Mouse (Mus musculus) neural tube, embryonic 13.5 days (tissue): ENCODE results near the gene Cacnb4. TPM values are rescaled to one million over a fixed set of nuclear protein-coding genes. Genes with fewer than 3 reads are reported as not detected.

ENCODE experiments used
- ATAC-seq: fragments of 200-750 bp; cut with Nextera tagmentation; 2 replicates; pipeline ENCODE4 v1.8.0; 2017; ENCODE audit warnings: low read depth, mild to moderate bottlenecking, moderate TSS enrichment, moderate library complexity
- H3K27ac ChIP-seq: fragments of 300-500 bp; sonication (generic); replicated peaks from 2 replicates; pipeline ENCODE4 v1.5.1; 2015; ENCODE audit warnings: moderate library complexity, mild to moderate bottlenecking, inconsistent platforms
- H3K27me3 ChIP-seq: fragments of 300-500 bp; sonication (generic); 2 replicates; pipeline ENCODE4 v1.6.1; 2015; ENCODE audit warnings: mild to moderate bottlenecking, inconsistent platforms
- H3K36me3 ChIP-seq: fragments of 300-500 bp; sonication (generic); 2 replicates; pipeline ENCODE4 v1.6.1; 2015; ENCODE audit warnings: mild to moderate bottlenecking, inconsistent platforms
- H3K4me1 ChIP-seq: fragments of 300-500 bp; sonication (generic); replicated peaks from 2 replicates; pipeline ENCODE4 v1.6.1; 2015; ENCODE audit warnings: inconsistent platforms
- H3K4me2 ChIP-seq: fragments of 300-500 bp; sonication (generic); 2 replicates; pipeline ENCODE4 v1.6.1; 2015; ENCODE audit warnings: inconsistent platforms, mild to moderate bottlenecking, moderate library complexity
- H3K4me3 ChIP-seq: fragments of 300-500 bp; sonication (generic); 2 replicates; pipeline ENCODE4 v1.5.1; 2015; ENCODE audit warnings: mild to moderate bottlenecking, inconsistent platforms
- H3K9ac ChIP-seq: fragments of 300-500 bp; sonication (generic); 2 replicates; pipeline ENCODE4 v1.6.1; 2015; ENCODE audit warnings: moderate library complexity, mild to moderate bottlenecking, inconsistent platforms
- H3K9me3 ChIP-seq: fragments of 300-500 bp; sonication (generic); 2 replicates; pipeline ENCODE4 v1.6.1; 2016; ENCODE audit warnings: inconsistent platforms
- WGBS: fragments of 180-500 bp; shearing (Covaris S2); methylation state at CpG from one replicate; pipeline ENCODE4 v1.1.7; 2015; 5-methylcytosine and 5-hydroxymethylcytosine counted together
- polyA plus RNA-seq: library from polyadenylated mRNA; unstranded; fragments of >200 nt; fragmentation: Nextera tagmentation; extraction: Ambion mirVana; gene quantifications from 2 replicates; pipeline ENCODE4 v1.2.1, GENCODE M21; 2015

The Cacnb4 gene
- polyA plus RNA-seq, 1 experiment from 2014 or later: 12.7 TPM

DNA sequence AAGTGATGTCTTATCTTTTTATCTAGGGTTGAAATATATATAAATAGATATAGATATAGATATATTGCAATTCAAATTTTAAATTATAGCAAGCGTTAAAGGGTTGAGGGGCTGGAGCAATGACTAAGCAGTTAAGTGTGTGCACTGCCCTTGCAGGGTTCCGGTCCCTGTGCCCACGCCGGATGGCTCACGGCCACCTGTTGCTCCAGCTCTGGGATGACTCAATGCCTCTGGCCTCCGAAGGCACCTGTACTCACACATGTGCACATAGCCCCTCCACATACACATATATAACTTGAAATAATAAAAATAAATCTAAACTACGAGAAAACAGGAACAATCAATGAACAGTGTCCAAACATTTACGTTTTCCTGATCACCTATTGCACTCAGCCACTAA is 82.8 kb downstream of the Cacnb4 start:
- WGBS: 94% methylated on average over 8 of the region's 8 CpGs
- ATAC-seq: no peak
- no peak overlapping the region for H3K9ac ChIP-seq
- H3K36me3 ChIP-seq: no peaks in the 10 kb centered on the region
- no peak overlapping the region for H3K4me3 ChIP-seq
- no peak overlapping the region for H3K27ac ChIP-seq
- no peaks in the 10 kb centered on the region for H3K27me3 ChIP-seq
- no peak overlapping the region for H3K4me2 ChIP-seq
- no peaks in the 10 kb centered on the region for H3K9me3 ChIP-seq
- H3K4me1 ChIP-seq: peaks cover 21% of the 10 kb centered on the region

DNA sequence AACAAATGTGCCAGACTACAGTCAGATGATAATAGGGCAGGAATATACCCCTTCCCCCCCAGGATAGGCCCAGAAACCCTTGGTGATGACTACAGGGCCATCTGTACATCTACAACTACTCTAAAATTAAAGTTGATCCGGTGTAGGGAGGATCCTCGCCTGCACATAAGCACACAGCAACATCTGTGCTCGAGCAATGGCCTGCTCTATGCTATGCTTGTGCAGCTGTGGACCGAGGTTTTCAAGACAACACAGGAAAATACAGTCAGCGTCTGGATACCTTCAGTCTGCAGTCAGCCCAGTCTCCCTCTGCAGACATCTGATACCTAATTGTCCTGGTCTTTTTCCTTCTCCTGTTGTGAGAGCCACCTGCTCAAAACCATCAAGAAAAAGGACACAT is 83.4 kb downstream of the Cacnb4 start:
- peaks cover 21% of the 10 kb centered on the region for H3K4me1 ChIP-seq
- ATAC-seq: no peak
- no peak overlapping the region for H3K9ac ChIP-seq
- no peaks in the 10 kb centered on the region for H3K36me3 ChIP-seq
- H3K27me3 ChIP-seq: no peaks in the 10 kb centered on the region
- H3K27ac ChIP-seq: no peak overlapping the region
- H3K4me3 ChIP-seq: no peak overlapping the region
- WGBS: 72% methylated on average over 5 of the region's 5 CpGs
- H3K9me3 ChIP-seq: no peaks in the 10 kb centered on the region
- H3K4me2 ChIP-seq: no peak overlapping the region

DNA sequence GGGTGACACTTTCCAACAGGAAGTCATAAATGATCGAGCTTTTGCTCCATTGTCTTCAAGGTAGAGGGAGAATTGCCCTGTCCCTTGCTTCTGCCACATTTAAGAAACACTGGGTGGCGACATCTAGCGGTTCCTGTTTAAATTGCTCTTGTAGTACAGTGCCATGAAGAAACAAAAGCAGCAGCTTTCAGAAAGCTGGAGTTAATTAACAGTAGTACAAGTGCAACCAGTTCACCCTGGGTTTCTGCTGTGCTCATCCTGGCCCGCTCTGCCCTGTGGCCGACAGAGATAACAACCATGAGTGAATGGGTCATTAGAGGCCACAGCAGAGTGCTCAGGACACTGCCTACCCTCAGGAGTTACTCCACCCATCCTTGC is 85.7 kb downstream of the Cacnb4 start:
- 0% methylated on average over 5 of the region's 5 CpGs for WGBS
- H3K27ac ChIP-seq: peak overlapping the region; percentile 74
- no peaks in the 10 kb centered on the region for H3K9me3 ChIP-seq
- peak; percentile 80 for ATAC-seq
- no peaks in the 10 kb centered on the region for H3K36me3 ChIP-seq
- H3K9ac ChIP-seq: peak overlapping the region; percentile 57
- H3K4me1 ChIP-seq: peaks cover 21% of the 10 kb centered on the region
- H3K4me3 ChIP-seq: no peak overlapping the region
- H3K27me3 ChIP-seq: no peaks in the 10 kb centered on the region
- peak overlapping the region; percentile 31 for H3K4me2 ChIP-seq

DNA sequence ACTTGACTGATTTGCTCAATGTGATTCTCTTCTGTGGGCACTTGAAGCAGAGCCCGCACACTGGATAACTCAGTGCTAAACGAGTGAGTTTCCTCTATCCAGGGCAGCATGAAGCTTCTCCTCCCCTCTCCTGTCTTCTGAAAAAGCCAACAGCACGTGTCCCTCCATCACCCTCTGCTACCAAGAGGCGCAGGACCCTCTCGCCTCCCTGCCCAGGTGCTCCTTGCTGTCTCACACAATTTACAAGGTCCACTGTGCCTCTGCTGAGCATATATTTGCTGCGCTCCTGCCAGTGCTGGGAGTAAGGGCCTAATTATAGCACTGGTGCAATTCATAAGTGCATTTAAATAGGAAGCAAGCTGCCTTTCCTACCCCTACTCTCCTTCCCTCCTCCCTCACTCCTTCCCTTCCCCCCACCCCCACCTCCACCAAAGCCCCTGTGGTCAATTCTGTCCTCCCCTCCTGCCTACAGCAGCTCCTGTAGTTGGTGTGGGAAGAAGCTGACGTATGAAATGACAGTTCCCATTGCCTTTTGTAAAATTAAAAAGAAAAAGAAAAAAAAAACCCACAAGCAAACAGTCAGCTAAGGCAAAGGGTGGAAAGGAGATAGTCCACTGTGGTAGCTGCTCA is 86.2 kb downstream of the Cacnb4 start:
- peak; percentile 63 for ATAC-seq
- Histone ChIP-seq H3K4me2 (peak overlapping the region; percentile 31), H3K36me3 (no peaks in the 10 kb centered on the region), H3K27me3 (no peaks in the 10 kb centered on the region), H3K4me3 (no peak overlapping the region), H3K9me3 (no peaks in the 10 kb centered on the region), H3K27ac (peak overlapping the region; percentile 74), H3K9ac (peak overlapping the region; percentile 57), H3K4me1 (peaks cover 21% of the 10 kb centered on the region)
- 53% methylated on average over 7 of the region's 7 CpGs for WGBS

DNA sequence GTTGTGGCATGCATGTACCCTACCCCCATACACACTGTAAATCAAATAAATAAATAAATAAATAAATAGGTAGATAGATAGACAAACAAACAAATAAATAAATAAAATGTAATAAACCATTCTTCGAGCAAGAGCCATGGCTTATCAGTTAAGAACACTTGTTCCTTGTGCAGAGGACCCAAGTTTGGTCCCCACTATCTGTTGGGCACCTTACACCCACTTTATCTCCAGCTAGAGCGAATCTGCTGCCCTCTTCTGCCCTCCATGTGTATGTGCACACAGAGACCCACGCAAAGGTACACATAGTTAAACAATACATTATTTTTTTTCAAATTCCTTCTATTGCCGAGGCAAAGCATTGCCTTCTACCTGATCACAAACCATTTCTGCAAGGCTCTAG is 87.1 kb downstream of the Cacnb4 start:
- Histone ChIP-seq H3K9me3 (no peaks in the 10 kb centered on the region), H3K4me3 (no peak overlapping the region), H3K36me3 (no peaks in the 10 kb centered on the region), H3K9ac (no peak overlapping the region), H3K27ac (no peak overlapping the region), H3K27me3 (no peaks in the 10 kb centered on the region), H3K4me1 (peaks cover 21% of the 10 kb centered on the region), H3K4me2 (no peak overlapping the region)
- ATAC-seq: no peak
- 89% methylated on average over 4 of the region's 4 CpGs for WGBS

DNA sequence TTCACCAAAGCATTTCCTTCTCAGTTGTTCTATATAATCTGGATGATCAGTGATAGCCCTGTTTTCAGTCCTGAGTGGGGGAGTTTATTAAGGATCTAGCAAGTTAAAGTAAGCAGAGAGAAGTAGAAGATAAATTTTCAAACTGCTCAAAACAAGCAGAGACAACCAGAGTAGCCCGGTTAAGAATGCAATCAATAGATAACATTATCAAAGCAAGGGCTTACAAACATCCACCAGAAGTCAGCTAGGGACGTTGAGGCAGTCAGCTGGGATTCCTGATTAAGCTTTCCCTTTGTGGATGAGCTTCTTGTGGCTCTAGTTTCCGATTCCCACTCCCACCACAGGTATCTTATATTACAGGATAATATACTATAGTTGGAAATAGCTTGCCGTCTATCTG is 91.2 kb downstream of the Cacnb4 start:
- Histone ChIP-seq H3K36me3 (no peaks in the 10 kb centered on the region), H3K9me3 (no peaks in the 10 kb centered on the region), H3K4me1 (peaks cover 7% of the 10 kb centered on the region), H3K9ac (no peak overlapping the region), H3K27me3 (no peaks in the 10 kb centered on the region), H3K27ac (no peak overlapping the region), H3K4me2 (no peak overlapping the region), H3K4me3 (no peak overlapping the region)
- 87% methylated on average over 4 of the region's 4 CpGs for WGBS
- ATAC-seq: no peak

DNA sequence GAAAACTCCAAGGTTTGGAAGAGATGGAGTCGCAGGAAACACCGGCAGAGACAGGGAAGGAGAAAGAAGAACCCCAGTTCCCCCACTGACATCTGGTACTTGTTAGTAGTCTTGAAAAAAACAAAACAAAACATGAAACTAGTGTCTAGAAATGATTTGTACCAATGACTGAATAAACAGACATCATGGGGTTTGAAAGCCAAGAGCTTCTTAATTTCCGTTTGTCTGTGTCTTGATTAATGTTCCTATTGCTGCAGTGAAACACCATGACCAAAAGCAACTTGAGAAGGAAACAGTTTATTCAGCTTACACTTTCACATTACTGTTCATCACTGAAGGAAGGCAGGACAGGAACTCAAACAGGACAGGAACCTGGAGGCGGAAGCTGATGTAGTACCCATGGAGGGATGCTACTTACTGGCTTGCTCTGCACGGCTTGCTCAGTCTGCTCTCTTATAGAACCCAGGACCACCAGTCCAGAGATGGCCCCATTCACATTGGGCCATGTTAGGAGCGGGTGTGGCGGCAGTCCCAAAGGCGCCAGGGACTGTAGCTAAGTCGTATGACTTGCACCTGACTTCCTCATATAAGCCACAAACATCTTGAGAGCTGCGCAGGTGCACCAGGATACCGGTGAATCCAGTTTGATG is 95.4 kb downstream of the Cacnb4 start:
- Histone ChIP-seq H3K4me2 (no peak overlapping the region), H3K9me3 (no peaks in the 10 kb centered on the region), H3K9ac (no peak overlapping the region), H3K4me3 (no peak overlapping the region), H3K4me1 (no peaks in the 10 kb centered on the region), H3K27ac (no peak overlapping the region), H3K27me3 (no peaks in the 10 kb centered on the region), H3K36me3 (no peaks in the 10 kb centered on the region)
- 89% methylated on average over 11 of the region's 11 CpGs for WGBS
- ATAC-seq: no peak

DNA sequence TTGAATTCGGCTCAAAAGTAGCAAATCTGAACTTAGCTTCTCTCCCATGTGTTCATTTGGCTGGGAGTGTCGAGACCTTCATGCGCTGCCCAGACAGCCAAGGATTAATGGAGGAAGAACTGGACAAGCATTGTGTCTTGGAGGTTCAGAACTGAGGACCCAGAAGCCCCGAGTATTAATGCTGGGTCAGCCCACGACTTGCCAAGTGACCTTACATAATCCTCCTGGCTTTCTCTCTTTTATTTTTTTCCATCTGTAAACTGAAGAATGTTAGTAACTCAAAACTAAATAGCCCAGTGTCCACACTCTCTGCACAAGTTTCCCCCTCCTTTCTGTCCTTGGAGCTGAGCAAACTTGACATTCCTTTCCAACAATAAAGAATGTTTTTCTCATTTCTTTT is 95.9 kb downstream of the Cacnb4 start:
- no peak overlapping the region for H3K27ac ChIP-seq
- no peak overlapping the region for H3K4me3 ChIP-seq
- H3K4me2 ChIP-seq: no peak overlapping the region
- no peaks in the 10 kb centered on the region for H3K4me1 ChIP-seq
- H3K27me3 ChIP-seq: no peaks in the 10 kb centered on the region
- WGBS: 59% methylated on average over 5 of the region's 5 CpGs
- ATAC-seq: no peak
- H3K9ac ChIP-seq: no peak overlapping the region
- H3K36me3 ChIP-seq: no peaks in the 10 kb centered on the region
- no peaks in the 10 kb centered on the region for H3K9me3 ChIP-seq

DNA sequence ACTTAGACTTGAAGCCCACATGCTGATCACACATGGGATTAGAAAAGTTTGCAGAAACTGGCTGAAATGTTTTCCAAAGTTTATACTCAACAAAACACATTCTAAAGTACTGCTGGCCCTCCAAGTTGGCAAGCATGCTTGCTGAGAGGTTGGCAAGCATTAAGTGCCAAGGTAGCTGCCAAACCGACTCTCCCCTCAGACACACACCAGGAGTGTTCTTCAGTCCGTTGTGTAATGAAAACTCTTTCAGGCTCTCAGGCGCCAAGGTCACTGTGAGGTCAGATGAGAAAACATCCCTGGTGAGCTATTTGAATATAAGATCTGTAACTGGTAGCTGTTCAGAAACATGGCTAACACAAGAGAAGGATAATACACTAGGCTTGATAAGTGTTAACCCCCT is 97.8 kb downstream of the Cacnb4 start:
- Histone ChIP-seq H3K36me3 (no peaks in the 10 kb centered on the region), H3K4me3 (no peak overlapping the region), H3K27ac (no peak overlapping the region), H3K4me2 (no peak overlapping the region), H3K9ac (no peak overlapping the region), H3K9me3 (no peaks in the 10 kb centered on the region), H3K27me3 (no peaks in the 10 kb centered on the region), H3K4me1 (no peaks in the 10 kb centered on the region)
- no peak for ATAC-seq
- WGBS: 45% methylated on average over 3 of the region's 3 CpGs

DNA sequence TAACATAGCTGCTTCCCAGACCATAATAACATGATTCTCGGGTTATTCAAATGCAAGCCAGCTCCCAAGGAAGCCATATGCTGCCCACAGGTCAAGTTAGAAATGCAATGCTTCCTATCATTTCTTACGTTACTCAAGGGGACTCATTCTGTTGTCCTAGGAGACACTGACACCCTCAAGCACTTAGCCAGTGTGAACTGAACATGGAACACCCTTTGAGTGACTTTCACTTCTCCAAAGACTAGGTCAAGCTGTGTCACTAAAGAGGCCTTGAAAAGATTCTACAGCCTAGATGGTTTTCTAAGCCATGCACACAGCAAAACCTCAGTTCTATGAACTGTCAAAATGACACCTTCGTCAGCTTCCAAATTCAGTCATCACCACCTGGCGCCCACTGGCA is 98.9 kb downstream of the Cacnb4 start:
- no peaks in the 10 kb centered on the region for H3K9me3 ChIP-seq
- H3K27ac ChIP-seq: no peak overlapping the region
- 91% methylated on average over 4 of the region's 4 CpGs for WGBS
- H3K4me3 ChIP-seq: no peak overlapping the region
- no peak overlapping the region for H3K9ac ChIP-seq
- no peak overlapping the region for H3K4me2 ChIP-seq
- no peak for ATAC-seq
- no peaks in the 10 kb centered on the region for H3K36me3 ChIP-seq
- H3K27me3 ChIP-seq: no peaks in the 10 kb centered on the region
- no peaks in the 10 kb centered on the region for H3K4me1 ChIP-seq

DNA sequence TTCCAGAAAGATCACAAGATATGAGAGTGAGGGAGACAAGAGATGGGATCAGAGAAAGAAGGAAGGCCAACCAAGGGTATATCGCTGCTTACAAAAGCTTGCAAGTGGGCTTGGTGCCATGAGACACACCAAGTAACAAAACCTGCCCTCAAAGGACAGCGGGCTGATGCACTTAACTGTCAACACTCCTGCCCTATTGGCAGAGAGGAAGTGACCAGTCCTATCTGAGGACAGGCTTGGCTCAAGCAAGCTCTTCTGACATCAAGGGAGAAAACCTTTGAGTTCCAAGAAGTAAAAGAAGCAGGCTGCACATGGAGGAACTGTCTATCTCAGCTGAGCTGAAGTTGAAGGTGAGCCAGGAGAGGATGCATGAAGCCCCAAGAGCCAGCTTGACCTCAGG is 100.1 kb downstream of the Cacnb4 start:
- Histone ChIP-seq H3K4me1 (no peaks in the 10 kb centered on the region), H3K9ac (no peak overlapping the region), H3K27me3 (no peaks in the 10 kb centered on the region), H3K4me2 (no peak overlapping the region), H3K9me3 (no peaks in the 10 kb centered on the region), H3K36me3 (no peaks in the 10 kb centered on the region), H3K27ac (no peak overlapping the region), H3K4me3 (no peak overlapping the region)
- ATAC-seq: no peak
- WGBS: 99% methylated on average over 2 of the region's 2 CpGs

DNA sequence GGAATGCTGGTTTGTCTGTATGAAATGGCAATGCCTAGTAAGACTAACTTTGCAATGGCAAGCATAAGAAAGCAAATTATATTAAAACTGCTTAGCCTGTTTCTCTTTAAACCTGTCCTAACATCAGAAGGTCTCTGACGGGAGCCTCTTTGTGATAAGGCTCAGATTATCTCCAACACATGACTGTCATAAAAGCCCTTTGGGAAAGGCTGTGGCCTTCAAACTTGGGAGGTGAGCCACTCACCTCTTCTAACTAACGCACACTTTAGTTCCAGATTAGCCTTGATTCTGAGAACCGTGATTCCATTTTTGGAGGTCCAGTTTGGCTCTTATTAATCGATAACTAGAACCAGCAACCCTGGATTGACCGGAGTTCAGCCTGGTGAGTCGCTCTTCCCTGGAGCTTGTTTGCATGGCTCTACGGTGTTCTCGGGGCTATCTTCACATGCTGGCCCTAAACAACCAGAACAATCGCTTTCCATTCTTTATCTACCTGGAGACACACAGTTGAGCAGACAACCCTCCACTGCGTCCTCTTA is 100.9 kb downstream of the Cacnb4 start:
- Histone ChIP-seq H3K4me3 (no peak overlapping the region), H3K4me1 (no peaks in the 10 kb centered on the region), H3K9ac (no peak overlapping the region), H3K9me3 (no peaks in the 10 kb centered on the region), H3K36me3 (no peaks in the 10 kb centered on the region), H3K27me3 (no peaks in the 10 kb centered on the region), H3K27ac (no peak overlapping the region), H3K4me2 (no peak overlapping the region)
- ATAC-seq: no peak
- WGBS: 91% methylated on average over 10 of the region's 10 CpGs

DNA sequence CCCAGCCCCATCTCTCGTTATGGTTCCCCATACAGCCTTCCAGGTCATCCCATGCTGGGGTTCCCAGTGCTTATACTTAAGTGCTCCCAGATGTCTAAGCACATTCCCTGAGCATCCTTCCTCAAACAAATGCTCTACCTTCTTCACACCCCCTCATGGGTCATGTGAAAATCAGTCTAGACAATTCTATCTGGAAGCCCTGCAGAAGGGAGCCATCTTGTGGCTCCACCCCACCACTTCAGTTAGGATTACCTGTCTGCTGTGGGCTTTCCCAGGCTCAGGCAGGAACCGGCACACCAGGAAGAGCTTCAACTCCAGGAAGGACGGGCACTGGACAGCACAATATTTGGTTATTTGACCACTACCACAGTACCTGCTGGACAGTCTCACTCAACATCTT is 101.7 kb downstream of the Cacnb4 start:
- 87% methylated on average over 3 of the region's 3 CpGs for WGBS
- Histone ChIP-seq H3K4me3 (no peak overlapping the region), H3K27me3 (no peaks in the 10 kb centered on the region), H3K36me3 (no peaks in the 10 kb centered on the region), H3K4me2 (no peak overlapping the region), H3K4me1 (no peaks in the 10 kb centered on the region), H3K9me3 (no peaks in the 10 kb centered on the region), H3K27ac (no peak overlapping the region), H3K9ac (no peak overlapping the region)
- no peak for ATAC-seq
